Mouse (Mus musculus) central nervous system, embryonic 11.5 days (tissue): ENCODE measurements around the gene Dppa4. TPM values are rescaled to one million over a fixed set of nuclear protein-coding genes. Genes with fewer than 3 reads are reported as not detected.

Source experiments
- polyA plus RNA-seq: library from polyadenylated mRNA; depleted of rRNA; stranded (reverse); fragments of >200 nt; gene quantifications from 2 replicates; pipeline ENCODE4 v1.2.3, GENCODE M21; 2012; rRNA removed

Gene Dppa4
- 0.04 and 0.25 TPM in 2 replicates for polyA plus RNA-seq

DNA sequence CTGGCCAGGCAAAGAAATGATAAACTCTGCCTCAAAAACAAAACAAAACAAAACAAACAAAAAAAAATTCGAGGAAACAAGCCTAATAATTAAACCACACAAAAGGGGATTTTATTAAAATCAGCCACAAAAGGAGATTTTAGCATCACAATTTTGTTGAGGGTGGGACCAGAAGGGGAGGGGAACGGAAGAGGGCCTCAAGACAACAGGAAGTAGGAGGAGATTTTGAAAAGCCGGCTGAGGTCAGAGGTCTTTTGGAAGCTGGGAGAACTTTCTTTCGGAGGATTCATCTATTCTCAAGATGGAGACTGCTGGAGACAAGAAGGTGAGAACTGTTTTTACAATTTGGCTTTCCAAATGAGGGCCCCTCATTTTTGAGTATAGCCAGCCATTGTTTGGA lies at the start of gene Dppa4:
Gene Dppa4 (plus strand): TSS at position 217 of the 400 bp plus-strand sequence.

GRCm38 (mm10) chr16:48303509-48303908 lies 20.0 kb downstream of the Dppa4 start, which contains the start of gene Dppa2:
Dppa2 (plus strand) TSS chr16:48303908.

Other genes starting within 250 kb of the Dppa4 start
- not detected in 2 replicates for gene Dppa2, start 20.2 kb downstream of the Dppa4 start, polyA plus RNA-seq
- gene Gm5485, start 128.7 kb downstream of the Dppa4 start, polyA plus RNA-seq: not detected in 2 replicates
- gene Morc1, start 147.5 kb downstream of the Dppa4 start, polyA plus RNA-seq: 0.05 TPM in 1 of 2 replicates, not detected in the other